ENCODE assay signal across 27 mouse cellular contexts in the genomic region with DNA sequence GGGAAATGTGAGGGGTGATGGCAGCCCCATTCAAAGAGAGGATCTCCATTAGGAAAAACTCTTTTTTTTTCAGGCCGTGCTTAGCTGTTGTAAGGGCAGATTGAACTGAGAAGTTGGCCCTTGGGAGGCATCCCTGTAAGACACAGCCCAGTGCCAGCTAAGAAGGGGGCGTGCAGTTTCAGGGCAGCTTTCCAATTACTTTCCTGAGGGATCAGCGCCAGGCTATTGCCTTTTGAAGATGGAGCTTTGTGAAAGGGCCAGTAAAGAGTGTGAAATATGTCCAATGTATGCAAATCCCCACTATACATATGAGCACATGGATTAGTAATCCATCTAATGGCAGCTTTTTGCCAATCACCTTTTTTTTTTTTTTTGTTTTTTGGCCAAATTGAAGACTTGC.
DNase-seq lines count a peak whose midpoint lies in the region; ATAC-seq and TF ChIP-seq lines count a peak whose summit lies in the region.
"Had no signal": no experiment of that assay in that cellular context is flagged by ENCODE, and none has a peak within 500 bp of the region (broad histone marks: within the 10 kb centered on the region; RNA-seq: fewer than 3 reads in every experiment).

No protein-coding gene starts in this region.

- peaks cover 4% of the 10 kb centered on the region; the same call in 1 of the 2 replicates for H3K4me1 ChIP-seq in forebrain, embryonic 14.5 days (ENCODE audit: control insufficient read depth, insufficient read depth, low read length)
- no peaks in the 10 kb centered on the region for H3K4me1 ChIP-seq in forebrain, postnatal 0 days (ENCODE audit: insufficient read depth)
- H3K4me1 ChIP-seq in heart, embryonic 12.5 days (replicated peaks), result no peaks in the 10 kb centered on the region
- H3K4me1 ChIP-seq: embryonic facial prominence, embryonic 12.5 days; hindbrain, embryonic 10.5 days; intestine, embryonic 15.5 days had no signal

- no peaks in the 10 kb centered on the region for H3K36me3 ChIP-seq in forebrain, embryonic 14.5 days (ENCODE audit: control insufficient read depth, insufficient read depth, low read length)
- H3K36me3 ChIP-seq in forebrain, postnatal 0 days (ENCODE audit: insufficient read depth), result no peaks in the 10 kb centered on the region
- H3K36me3 ChIP-seq in heart, embryonic 12.5 days, result no peaks in the 10 kb centered on the region
- H3K36me3 ChIP-seq: embryonic facial prominence, embryonic 12.5 days; hindbrain, embryonic 10.5 days; intestine, embryonic 15.5 days; neural tube, embryonic 15.5 days had no signal

- no peak overlapping the region for H3K27ac ChIP-seq in forebrain, embryonic 14.5 days (ENCODE audit: low read depth, low read length)
- H3K27ac ChIP-seq in forebrain, postnatal 0 days (ENCODE audit: low read depth, low read length), result no peak overlapping the region
- H3K27ac ChIP-seq in layer of hippocampus, adult 2 months, result 0 out of 2 replicates have a peak overlapping the region, but pooled peaks have one; percentile 32
- no peak overlapping the region for H3K27ac ChIP-seq in heart, embryonic 12.5 days (ENCODE audit: poor library complexity, severe bottlenecking)
- H3K27ac ChIP-seq: embryonic facial prominence, embryonic 12.5 days; hindbrain, embryonic 10.5 days; intestine, embryonic 15.5 days; liver, embryonic 14.5 days; macrophage; neural tube, embryonic 15.5 days had no signal

- H3K9me3 ChIP-seq in forebrain, embryonic 14.5 days (replicated peaks; ENCODE audit: control insufficient read depth, low read length), result no peaks in the 10 kb centered on the region
- no peaks in the 10 kb centered on the region for H3K9me3 ChIP-seq in forebrain, postnatal 0 days (ENCODE audit: low read length)
- H3K9me3 ChIP-seq in heart, embryonic 12.5 days (replicated peaks), result no peaks in the 10 kb centered on the region
- H3K9me3 ChIP-seq: embryonic facial prominence, embryonic 12.5 days; hindbrain, embryonic 10.5 days; intestine, embryonic 15.5 days; neural tube, embryonic 15.5 days had no signal

- H3K9ac ChIP-seq in forebrain, embryonic 14.5 days (ENCODE audit: low read length), result no peak overlapping the region
- H3K9ac ChIP-seq in forebrain, postnatal 0 days, result no peak overlapping the region
- no peak overlapping the region for H3K9ac ChIP-seq in heart, embryonic 12.5 days
- H3K9ac ChIP-seq: embryonic facial prominence, embryonic 12.5 days; intestine, embryonic 15.5 days; liver, embryonic 14.5 days; neural tube, embryonic 15.5 days had no signal

- no peak overlapping the region for H3K4me2 ChIP-seq in forebrain, embryonic 14.5 days (ENCODE audit: low read length)
- no peak overlapping the region for H3K4me2 ChIP-seq in forebrain, postnatal 0 days (ENCODE audit: low read depth)
- no peak overlapping the region for H3K4me2 ChIP-seq in heart, embryonic 12.5 days
- H3K4me2 ChIP-seq: embryonic facial prominence, embryonic 12.5 days; intestine, embryonic 15.5 days; neural tube, embryonic 15.5 days had no signal

- H3K4me3 ChIP-seq in forebrain, embryonic 14.5 days (ENCODE audit: low read depth, low read length), result no peak overlapping the region
- H3K4me3 ChIP-seq in forebrain, postnatal 0 days (ENCODE audit: low read depth, low read length), result no peak overlapping the region
- H3K4me3 ChIP-seq in layer of hippocampus, adult 2 months, result no peak overlapping the region
- no peak overlapping the region for H3K4me3 ChIP-seq in heart, embryonic 12.5 days
- H3K4me3 ChIP-seq: embryonic facial prominence, embryonic 12.5 days; hindbrain, embryonic 10.5 days; intestine, embryonic 15.5 days; neural tube, embryonic 15.5 days had no signal

- ATAC-seq in forebrain, embryonic 14.5 days, result peak; percentile 70; the same call in 1 of the 2 replicates
- no peak for ATAC-seq in forebrain, postnatal 0 days
- ATAC-seq in heart, embryonic 12.5 days (ENCODE audit: insufficient number of reproducible peaks, low FRiP score), result no peak
- ATAC-seq: hindbrain, embryonic 16.5 days; intestine, embryonic 15.5 days; Patski had no signal

- no peak for TF ChIP-seq CTCF in forebrain, postnatal 0 days (IDR thresholded peaks at IDR 0.05; ENCODE audit: low read depth)
- TF ChIP-seq CTCF in layer of hippocampus, adult 2 months (conservative IDR thresholded peaks at IDR 0.05), result no peak

- no peaks in the 10 kb centered on the region for H3K27me3 ChIP-seq in forebrain, embryonic 14.5 days (replicated peaks; ENCODE audit: control insufficient read depth, insufficient read depth, low read length)
- H3K27me3 ChIP-seq in forebrain, postnatal 0 days (ENCODE audit: insufficient read depth, low read length), result no peaks in the 10 kb centered on the region
- H3K27me3 ChIP-seq in heart, embryonic 12.5 days (replicated peaks), result no peaks in the 10 kb centered on the region
- H3K27me3 ChIP-seq: embryonic facial prominence, embryonic 12.5 days; intestine, embryonic 15.5 days; neural tube, embryonic 15.5 days; Patski had no signal

- DNase-seq in forebrain, embryonic 14.5 days (ENCODE audit: low spot score), result peak; percentile 59
- DNase-seq in forebrain, postnatal 0 days, result no peak
- DNase-seq in layer of hippocampus, adult 2 months (ENCODE audit: low spot score in 2 of 2), result no peak
- no peak for DNase-seq in layer of hippocampus, postnatal 36 days
- DNase-seq in right cerebral cortex, adult 18-20 months, result peak; percentile 19
- no peak for DNase-seq in right cerebral cortex, postnatal 10 days (ENCODE audit: low spot score in 2 of 2)
- DNase-seq: adrenal gland, postnatal 10 days; cerebellum, adult 2 months; embryo, embryonic 11 days; heart, postnatal 14 days; kidney, adult 2 months; kidney, postnatal 36 days; liver; lung, adult 2 months; lung, postnatal 10 days; retina, postnatal 1 day; thymus, adult 2 months; thymus, postnatal 36 days had no signal

- WGBS in forebrain, embryonic 14.5 days, result 38% methylated on average over 3 of the region's 3 CpGs
- WGBS in forebrain, postnatal 0 days, result 26% methylated on average over 3 of the region's 3 CpGs
- WGBS in heart, embryonic 12.5 days, result 81% methylated on average over 3 of the region's 3 CpGs

Comparison
In these comparisons a context has a peak if more than half of its experiments do, and no peak if none do; other contexts are left out.
1. DNase-seq: peak in forebrain, embryonic 14.5 days (single experiment) and right cerebral cortex, adult 18-20 months (single experiment); none in forebrain, postnatal 0 days (single experiment), layer of hippocampus, adult 2 months (0 of 2), layer of hippocampus, postnatal 36 days (0 of 2) and right cerebral cortex, postnatal 10 days (0 of 2).